Mouse (Mus musculus) ES-E14 (cell line): ENCODE measurements around the gene Pla2g2d.

Experiments
- CHD2 ChIP-seq: IDR thresholded peaks from 2 replicates; pipeline ENCODE4 v1.6.1; 2014; ENCODE audit warnings: mild to moderate bottlenecking, low read depth, low read length, inconsistent platforms
- MAFK ChIP-seq: IDR thresholded peaks from 2 replicates; pipeline ENCODE4 v1.6.1; 2014; ENCODE audit warnings: mild to moderate bottlenecking, low read depth, low read length, inconsistent platforms; ENCODE audit not compliant: insufficient read depth
- ZC3H11A ChIP-seq: IDR thresholded peaks from 2 replicates; pipeline ENCODE4 v1.6.1; 2012; ENCODE audit warnings: low read depth, mild to moderate bottlenecking, inconsistent platforms, low read length, borderline replicate concordance
- ZNF384 ChIP-seq: IDR thresholded peaks from 2 replicates; pipeline ENCODE4 v1.6.1; 2012; ENCODE audit warnings: low read depth, low read length, inconsistent platforms

- TF ChIP-seq MAFK, result no peak
- no peak for TF ChIP-seq CHD2
- no peak for TF ChIP-seq ZC3H11A
- TF ChIP-seq ZNF384, result no peak
Observed at GRCm38 (mm10) chr4:138771970-138772369, 3.6 kb upstream of the Pla2g2d start.
